Mouse (Mus musculus): Measurements from ENCODE around the gene Rhbdl3. TPM values are rescaled to one million over a fixed set of nuclear protein-coding genes. Genes with fewer than 3 reads are reported as not detected.

The Rhbdl3 gene
- polyA plus RNA-seq, 1 experiment: 0.06 TPM

GRCm38 (mm10) chr11:80351832-80352430 lies 51.2 kb downstream of the Rhbdl3 start:
- no peak for TF ChIP-seq GATA1 (IDR thresholded peaks at IDR 0.05; ENCODE audit: low read length)

GRCm38 (mm10) chr11:80354832-80355231 lies 54.1 kb downstream of the Rhbdl3 start:
- no peak for TF ChIP-seq GATA1 (IDR thresholded peaks at IDR 0.05; ENCODE audit: low read length)

GRCm38 (mm10) chr11:80368949-80369348 lies 68.2 kb downstream of the Rhbdl3 start:
- no peak for TF ChIP-seq GATA1 (IDR thresholded peaks at IDR 0.05; ENCODE audit: low read length)

GRCm38 (mm10) chr11:80376651-80377050 lies 75.9 kb downstream of the Rhbdl3 start:
- TF ChIP-seq GATA1 (IDR thresholded peaks at IDR 0.05; ENCODE audit: low read length): no peak

- no peak for TF ChIP-seq GATA1 (IDR thresholded peaks at IDR 0.05; ENCODE audit: low read length)
Observed at GRCm38 (mm10) chr11:80377712-80378451, 77.2 kb downstream of the Rhbdl3 start, which contains the start of gene 5730455P16Rik. Gene 5730455P16Rik (minus strand): TSS chr11:80378034.

GRCm38 (mm10) chr11:80382626-80383018 lies 81.9 kb downstream of the Rhbdl3 start:
- peak; percentile 96 for TF ChIP-seq GATA1 (IDR thresholded peaks at IDR 0.05; ENCODE audit: low read length)

GRCm38 (mm10) chr11:80383019-80383625 lies 82.4 kb downstream of the Rhbdl3 start, which contains the start of gene Zfp207:
Gene Zfp207 (plus strand): TSS chr11:80383279.
- TF ChIP-seq GATA1 (IDR thresholded peaks at IDR 0.05; ENCODE audit: low read length): no peak

GRCm38 (mm10) chr11:80383626-80384046 lies 82.9 kb downstream of the Rhbdl3 start:
- TF ChIP-seq GATA1 (IDR thresholded peaks at IDR 0.05; ENCODE audit: low read length): no peak

- TF ChIP-seq GATA1 (IDR thresholded peaks at IDR 0.05; ENCODE audit: low read length): no peak
Observed at GRCm38 (mm10) chr11:80384461-80384860, 83.7 kb downstream of the Rhbdl3 start.

- TF ChIP-seq GATA1 (IDR thresholded peaks at IDR 0.05; ENCODE audit: low read length): no peak
Observed at GRCm38 (mm10) chr11:80385055-80385454, 84.3 kb downstream of the Rhbdl3 start.

GRCm38 (mm10) chr11:80386790-80387189 lies 86.1 kb downstream of the Rhbdl3 start:
- peak; percentile 30 for TF ChIP-seq GATA1 (IDR thresholded peaks at IDR 0.05; ENCODE audit: low read length)

- TF ChIP-seq GATA1 (IDR thresholded peaks at IDR 0.05; ENCODE audit: low read length): no peak
Observed at GRCm38 (mm10) chr11:80389885-80390284, 89.2 kb downstream of the Rhbdl3 start.

GRCm38 (mm10) chr11:80391407-80392120 lies 90.9 kb downstream of the Rhbdl3 start:
- no peak for TF ChIP-seq GATA1 (IDR thresholded peaks at IDR 0.05; ENCODE audit: low read length)

GRCm38 (mm10) chr11:80395930-80396329 lies 95.2 kb downstream of the Rhbdl3 start:
- no peak for TF ChIP-seq GATA1 (IDR thresholded peaks at IDR 0.05; ENCODE audit: low read length)

- TF ChIP-seq GATA1 (IDR thresholded peaks at IDR 0.05; ENCODE audit: low read length): no peak
Observed at GRCm38 (mm10) chr11:80396617-80397016, 95.9 kb downstream of the Rhbdl3 start.

Other genes starting within 250 kb of the Rhbdl3 start
- 30.1 and 34.5 TPM in 2 replicates for gene Crlf3, start 219.9 kb upstream of the Rhbdl3 start, polyA plus RNA-seq (2012)
- gene Atad5, start 211.5 kb upstream of the Rhbdl3 start, polyA plus RNA-seq (2012): 3.8 and 5.1 TPM in 2 replicates
- 1.1 TPM in 2 replicates for gene Tefm, start 158.7 kb upstream of the Rhbdl3 start, polyA plus RNA-seq (2012)
- not detected in 2 replicates for gene Adap2, start 146.8 kb upstream of the Rhbdl3 start, polyA plus RNA-seq (2012)
- 3.7 and 4.7 TPM in 2 replicates for gene Rnf135, start 117.1 kb upstream of the Rhbdl3 start, polyA plus RNA-seq (2012)
- gene Rhot1, start 91.9 kb upstream of the Rhbdl3 start, polyA plus RNA-seq (2012): 7.8 and 11.5 TPM in 2 replicates
- gene 5730455P16Rik, start 77.1 kb downstream of the Rhbdl3 start, polyA plus RNA-seq (2012): 3.6 and 5.7 TPM in 2 replicates
- 15.6 and 79.1 TPM in 2 replicates for gene Zfp207, start 82.4 kb downstream of the Rhbdl3 start, polyA plus RNA-seq (2012)
- 57.2 and 67.3 TPM in 2 replicates for gene Psmd11, start 127.7 kb downstream of the Rhbdl3 start, polyA plus RNA-seq (2012)
- 1.6 and 2.2 TPM in 2 replicates for gene Cdk5r1, start 176.1 kb downstream of the Rhbdl3 start, polyA plus RNA-seq (2012)